Mouse (Mus musculus) T-cell, adult 2 months (primary cell): ENCODE data around the gene Rfxank.

Experiments used
- DNase-seq: peaks from one replicate; pipeline ENCODE4 v3.0.0; 2022; ENCODE audit warnings: low spot score

Gene Rfxank

GRCm38 (mm10) chr8:70150158-70150557 lies 11.2 kb upstream of the Rfxank start:
- DNase-seq: no peak

- no peak for DNase-seq
These were observed 9.0 kb upstream of the Rfxank start for GRCm38 (mm10) chr8:70147678-70148607.

- no peak for DNase-seq
These were observed 1.0 kb upstream of the Rfxank start for GRCm38 (mm10) chr8:70139981-70140380.

GRCm38 (mm10) chr8:70137890-70138289 lies 1.1 kb downstream of the Rfxank start:
- no peak for DNase-seq

- no peak for DNase-seq
These were observed 2.4 kb downstream of the Rfxank start for GRCm38 (mm10) chr8:70136591-70136990.

- DNase-seq: no peak
These were observed 4.0 kb downstream of the Rfxank start for GRCm38 (mm10) chr8:70134931-70135330.

- no peak for DNase-seq
These were observed 4.9 kb downstream of the Rfxank start for GRCm38 (mm10) chr8:70134086-70134485.

GRCm38 (mm10) chr8:70131166-70131883 lies 7.6 kb downstream of the Rfxank start, which contains the start of gene Nr2c2ap:
TSS of gene Nr2c2ap (plus strand) at chr8:70131333.
- DNase-seq: peak; percentile 84

GRCm38 (mm10) chr8:70130066-70130465 lies 8.9 kb downstream of the Rfxank start:
- DNase-seq: no peak

- no peak for DNase-seq
These were observed 9.5 kb downstream of the Rfxank start for GRCm38 (mm10) chr8:70129309-70129952.

- DNase-seq: no peak
These were observed 10.5 kb downstream of the Rfxank start for GRCm38 (mm10) chr8:70128435-70128834.

- no peak for DNase-seq
These were observed 14.0 kb downstream of the Rfxank start for GRCm38 (mm10) chr8:70124992-70125391.

GRCm38 (mm10) chr8:70122863-70123262 lies 16.1 kb downstream of the Rfxank start:
- no peak for DNase-seq

GRCm38 (mm10) chr8:70120667-70121066 lies 18.3 kb downstream of the Rfxank start, which contains the start of gene Ncan:
TSS of gene Ncan (minus strand) at chr8:70120873.
- DNase-seq: no peak

GRCm38 (mm10) chr8:70118726-70119700 lies 19.9 kb downstream of the Rfxank start:
- no peak for DNase-seq

- no peak for DNase-seq
These were observed 21.3 kb downstream of the Rfxank start for GRCm38 (mm10) chr8:70117611-70118010.

GRCm38 (mm10) chr8:70114892-70115291 lies 24.1 kb downstream of the Rfxank start:
- DNase-seq: no peak

GRCm38 (mm10) chr8:70114488-70114887 lies 24.5 kb downstream of the Rfxank start:
- DNase-seq: no peak

- DNase-seq: no peak
These were observed 26.4 kb downstream of the Rfxank start for GRCm38 (mm10) chr8:70112401-70113016.

GRCm38 (mm10) chr8:70111192-70111795 lies 27.7 kb downstream of the Rfxank start:
- no peak for DNase-seq
